Mouse (Mus musculus) spleen, adult 2 months (tissue): Measurements from ENCODE around the gene Slc29a2.

Source experiments
- CTCF ChIP-seq: fragments of 200-500 bp; IDR thresholded peaks from 2 replicates; pipeline ENCODE4 v1.5.1; 2011; ENCODE audit warnings: mild to moderate bottlenecking, inconsistent platforms; ENCODE audit not compliant: insufficient read depth, insufficient read length, insufficient replicate concordance; ENCODE audit errors: extremely low read depth
- POLR2A ChIP-seq: fragments of 200-500 bp; IDR thresholded peaks from 2 replicates; pipeline ENCODE4 v1.6.1; 2011; ENCODE audit warnings: low read depth, low read length, inconsistent platforms

GRCm38 (mm10) chr19:5036577-5036976, 12.9 kb downstream of the Slc29a2 start:
- TF ChIP-seq CTCF = no peak
- TF ChIP-seq POLR2A = no peak
